Mouse (Mus musculus) hindbrain, postnatal 0 days (tissue): ENCODE results near the gene Fam149b. TPM values are rescaled to one million over a fixed set of nuclear protein-coding genes. Genes with fewer than 3 reads are reported as not detected.
A peak's percentile ranks its signal among the peaks of the same experiment; 100 is the strongest.
"Not testable (repeated sequence)": the region's sequence is repeated elsewhere in the genome, so short reads cannot be mapped to it uniquely, and the experiment has no call there.

ENCODE experiments used
- ATAC-seq: fragments of 200-750 bp; cut with Nextera tagmentation; 2 replicates; pipeline ENCODE4 v1.8.0; 2017; ENCODE audit warnings: mild to moderate bottlenecking, moderate TSS enrichment, moderate library complexity
- DNase-seq: peaks from one replicate; pipeline ENCODE4 v3.0.0-alpha.2; 2015; ENCODE audit warnings: low spot score
- H3K27ac ChIP-seq: fragments of 300-500 bp; sonication (generic); 2 replicates; pipeline ENCODE4 v1.5.1; 2014; ENCODE audit warnings: mild to moderate bottlenecking
- H3K27me3 ChIP-seq: fragments of 300-500 bp; sonication (generic); 2 replicates; pipeline ENCODE4 v1.6.1; 2014; ENCODE audit warnings: low read length, mixed read lengths; ENCODE audit not compliant: insufficient read depth
- H3K36me3 ChIP-seq: fragments of 300-500 bp; sonication (generic); 2 replicates; pipeline ENCODE4 v1.6.1; 2014; ENCODE audit warnings: low read length, mixed read lengths; ENCODE audit not compliant: insufficient read depth
- H3K4me1 ChIP-seq: fragments of 300-500 bp; sonication (generic); 2 replicates; pipeline ENCODE4 v1.6.1; 2014; ENCODE audit warnings: antibody characterized with exemption, low read length, mixed read lengths; ENCODE audit not compliant: insufficient read depth
- H3K4me2 ChIP-seq: fragments of 300-500 bp; sonication (generic); 2 replicates; pipeline ENCODE4 v1.6.1; 2014; ENCODE audit warnings: low read depth, mild to moderate bottlenecking, low read length, moderate library complexity, mixed read lengths
- H3K4me3 ChIP-seq: fragments of 300-500 bp; sonication (generic); 2 replicates; pipeline ENCODE4 v1.5.1; 2014; ENCODE audit warnings: low read length
- H3K9ac ChIP-seq: fragments of 300-500 bp; sonication (generic); replicated peaks from 2 replicates; pipeline ENCODE4 v1.6.1; 2014; ENCODE audit warnings: mild to moderate bottlenecking, low read length, moderate library complexity, mixed read lengths
- H3K9me3 ChIP-seq: fragments of 300-500 bp; sonication (generic); 2 replicates; pipeline ENCODE4 v1.6.1; 2016; ENCODE audit warnings: low read length, mixed read lengths
- CTCF ChIP-seq: IDR thresholded peaks from 2 replicates; pipeline ENCODE4 v1.5.1; 2016; ENCODE audit warnings: antibody characterized with exemption, control low read depth, low read depth
- WGBS: fragments of 180-500 bp; shearing (Covaris S2); extraction: QIAGEN DNeasy Blood & Tissue Kit; methylation state at CpG from one replicate; pipeline ENCODE4 v1.1.7; 2014; 5-methylcytosine and 5-hydroxymethylcytosine counted together
- polyA plus RNA-seq: library from polyadenylated mRNA; unstranded; fragments of >200 nt; fragmentation: Nextera tagmentation; extraction: Ambion mirVana; gene quantifications from 2 replicates; pipeline ENCODE4 v1.2.1, GENCODE M21; 2015
- total RNA-seq: library from RNA; depleted of rRNA; stranded (reverse); fragments of >200 nt; gene quantifications from 2 replicates; pipeline ENCODE4 v1.2.3, GENCODE M21; 2014; rRNA removed

Fam149b gene
- total RNA-seq (42.1 and 44.4 TPM in 2 replicates), polyA plus RNA-seq (25.9 and 28.8 TPM in 2 replicates)

- DNase-seq (peak; percentile 98), ATAC-seq (peak; percentile 99)
- Histone ChIP-seq H3K27ac (peak within 1 kb of the TSS; percentile 94), H3K27me3 (no peaks in the 10 kb centered on the region), H3K36me3 (0 out of 2 replicates have a peak, but pooled peaks cover 4% of the 10 kb centered on the region), H3K9ac (peak within 1 kb of the TSS; percentile 94), H3K9me3 (no peaks in the 10 kb centered on the region), H3K4me1 (peaks cover 11% of the 10 kb centered on the region), H3K4me2 (peak within 1 kb of the TSS; percentile 86), H3K4me3 (peak within 1 kb of the TSS; percentile 85)
- TF ChIP-seq CTCF: peak; percentile 47; the same call in 1 of the 2 replicates
- WGBS: under 1% methylated on average over 36 of the region's 42 CpGs
Observed at GRCm38 (mm10) chr14:20347991-20348541, at the start of gene Fam149b, which contains the start of gene Ecd. Fam149b (plus strand) TSS chr14:20348162. Ecd (minus strand) TSS chr14:20348121.

GRCm38 (mm10) chr14:20305085-20305484 is 42.9 kb upstream of the Fam149b start:
- not testable (repeated sequence) for H3K4me3 ChIP-seq, ATAC-seq
- WGBS: 57% methylated on average over 2 of the region's 2 CpGs

GRCm38 (mm10) chr14:20315137-20315536 is 32.8 kb upstream of the Fam149b start:
- Histone ChIP-seq H3K9ac (no peak overlapping the region), H3K9me3 (no peaks in the 10 kb centered on the region), H3K27me3 (no peaks in the 10 kb centered on the region), H3K4me3 (no peak overlapping the region), H3K4me2 (no peak overlapping the region), H3K4me1 (no peaks in the 10 kb centered on the region), H3K27ac (no peak overlapping the region), H3K36me3 (peaks cover 7% of the 10 kb centered on the region; the same call in 1 of the 2 replicates)
- no peak for TF ChIP-seq CTCF
- 95% methylated on average over 1 of the region's 1 CpGs for WGBS
- no peak for DNase-seq
- no peak for ATAC-seq

More at GRCm38 (mm10) chr14:20305085-20305484, 42.9 kb upstream of the Fam149b start:
- H3K4me1 ChIP-seq, DNase-seq, H3K9me3 ChIP-seq, H3K4me2 ChIP-seq, H3K9ac ChIP-seq, H3K27ac ChIP-seq, H3K36me3 ChIP-seq, H3K27me3 ChIP-seq: not testable (repeated sequence)

GRCm38 (mm10) chr14:20319420-20319819 is 28.5 kb upstream of the Fam149b start:
- Histone ChIP-seq H3K27ac (no peak overlapping the region), H3K4me3 (no peak overlapping the region), H3K9ac (no peak overlapping the region), H3K27me3 (no peaks in the 10 kb centered on the region), H3K36me3 (peaks cover 26% of the 10 kb centered on the region), H3K9me3 (no peaks in the 10 kb centered on the region), H3K4me2 (no peak overlapping the region), H3K4me1 (no peaks in the 10 kb centered on the region)
- WGBS: 79% methylated on average over 3 of the region's 3 CpGs
- ATAC-seq: no peak
- DNase-seq: peak; percentile 44
- TF ChIP-seq CTCF: peak; percentile 70

GRCm38 (mm10) chr14:20324196-20324595 is 23.8 kb upstream of the Fam149b start:
- 97% methylated on average over 9 of the region's 9 CpGs for WGBS
- H3K27me3 ChIP-seq: no peaks in the 10 kb centered on the region
- no peak overlapping the region for H3K4me3 ChIP-seq
- no peak overlapping the region for H3K27ac ChIP-seq
- no peak for TF ChIP-seq CTCF
- no peak for ATAC-seq
- no peak for DNase-seq
- no peak overlapping the region for H3K9ac ChIP-seq
- no peaks in the 10 kb centered on the region for H3K9me3 ChIP-seq
- H3K4me2 ChIP-seq: no peak overlapping the region
- H3K36me3 ChIP-seq: peaks cover 53% of the 10 kb centered on the region
- H3K4me1 ChIP-seq: no peaks in the 10 kb centered on the region

- H3K27me3 ChIP-seq: no peaks in the 10 kb centered on the region
- no peak overlapping the region for H3K27ac ChIP-seq
- H3K4me2 ChIP-seq: no peak overlapping the region
- no peak overlapping the region for H3K9ac ChIP-seq
- H3K4me1 ChIP-seq: no peaks in the 10 kb centered on the region
- H3K4me3 ChIP-seq: no peak overlapping the region
- TF ChIP-seq CTCF: peak; percentile 41; the same call in 1 of the 2 replicates
- H3K36me3 ChIP-seq: peaks cover 51% of the 10 kb centered on the region
- 79% methylated on average over 9 of the region's 9 CpGs for WGBS
- ATAC-seq: no peak
- DNase-seq: no peak
- no peaks in the 10 kb centered on the region for H3K9me3 ChIP-seq
Observed at GRCm38 (mm10) chr14:20328474-20328873, 19.5 kb upstream of the Fam149b start.

GRCm38 (mm10) chr14:20331316-20331715 is 16.6 kb upstream of the Fam149b start:
- over 99% methylated on average over 4 of the region's 4 CpGs for WGBS
- no peak overlapping the region for H3K9ac ChIP-seq
- no peak overlapping the region for H3K4me3 ChIP-seq
- no peak overlapping the region for H3K4me2 ChIP-seq
- H3K27ac ChIP-seq: no peak overlapping the region
- no peak for DNase-seq
- no peaks in the 10 kb centered on the region for H3K27me3 ChIP-seq
- TF ChIP-seq CTCF: no peak
- peaks cover 55% of the 10 kb centered on the region for H3K36me3 ChIP-seq
- no peaks in the 10 kb centered on the region for H3K4me1 ChIP-seq
- no peaks in the 10 kb centered on the region for H3K9me3 ChIP-seq
- ATAC-seq: no peak
